Mouse (Mus musculus) limb, embryonic 14.5 days (tissue): ENCODE data around the gene Sync. TPM values are rescaled to one million over a fixed set of nuclear protein-coding genes. Genes with fewer than 3 reads are reported as not detected.

Source experiments
- ATAC-seq: fragments of 200-750 bp; cut with Nextera tagmentation; 2 replicates; pipeline ENCODE4 v1.8.0; 2017; ENCODE audit warnings: low read depth, moderate number of reproducible peaks, moderate TSS enrichment; ENCODE audit not compliant: low FRiP score
- DNase-seq: peaks from one replicate; pipeline ENCODE4 v3.0.0-alpha.2; 2015; ENCODE audit warnings: low spot score
- H3K27ac ChIP-seq: fragments of 300-500 bp; sonication (generic); replicated peaks from 2 replicates; pipeline ENCODE4 v1.5.1; 2014; ENCODE audit warnings: low read depth, mild to moderate bottlenecking, low read length, moderate library complexity, mixed read lengths
- H3K27me3 ChIP-seq: fragments of 300-500 bp; sonication (generic); 2 replicates; pipeline ENCODE4 v1.6.1; 2014; ENCODE audit warnings: low read length, mixed read lengths; ENCODE audit not compliant: control insufficient read depth, insufficient read depth
- H3K36me3 ChIP-seq: fragments of 300-500 bp; sonication (generic); 2 replicates; pipeline ENCODE4 v1.6.1; 2014; ENCODE audit warnings: mild to moderate bottlenecking, low read length, moderate library complexity, mixed read lengths; ENCODE audit not compliant: control insufficient read depth, insufficient read depth
- H3K4me1 ChIP-seq: fragments of 300-500 bp; sonication (generic); 2 replicates; pipeline ENCODE4 v1.6.1; 2014; ENCODE audit warnings: antibody characterized with exemption, low read length, mixed read lengths; ENCODE audit not compliant: control insufficient read depth, insufficient read depth
- H3K4me2 ChIP-seq: fragments of 300-500 bp; sonication (generic); replicated peaks from 2 replicates; pipeline ENCODE4 v1.6.1; 2014; ENCODE audit warnings: low read depth, mild to moderate bottlenecking, low read length, moderate library complexity; ENCODE audit not compliant: severe bottlenecking
- H3K4me3 ChIP-seq: fragments of 300-500 bp; sonication (generic); replicated peaks from 2 replicates; pipeline ENCODE4 v1.5.1; 2014; ENCODE audit warnings: low read length
- H3K9ac ChIP-seq: fragments of 300-500 bp; sonication (generic); 2 replicates; pipeline ENCODE4 v1.6.1; 2014; ENCODE audit warnings: mild to moderate bottlenecking, low read depth, low read length, moderate library complexity; ENCODE audit not compliant: severe bottlenecking
- H3K9me3 ChIP-seq: fragments of 300-500 bp; sonication (generic); 2 replicates; pipeline ENCODE4 v1.6.1; 2016; ENCODE audit warnings: low read length; ENCODE audit not compliant: control insufficient read depth
- POLR2A ChIP-seq: fragments of 200-500 bp; IDR thresholded peaks from 2 replicates; pipeline ENCODE4 v1.8.0; 2012; ENCODE audit warnings: inconsistent platforms, mild to moderate bottlenecking, moderate library complexity, borderline replicate concordance; ENCODE audit not compliant: insufficient read depth, insufficient read length; ENCODE audit errors: extremely low read depth
- WGBS: fragments of 180-500 bp; shearing (Covaris S2); extraction: QIAGEN DNeasy Blood & Tissue Kit; methylation state at CpG from one replicate; pipeline ENCODE4 v1.1.7; 2014; 5-methylcytosine and 5-hydroxymethylcytosine counted together
- polyA plus RNA-seq, 2 experiments: library from polyadenylated mRNA; depleted of rRNA in 1 of 2; stranded (reverse) in 1 of 2; unstranded in 1 of 2; fragments of >200 nt; fragmentation: Nextera tagmentation in 1 of 2; extraction: Ambion mirVana in 1 of 2; gene quantifications; 2 replicates each; pipeline versions ENCODE4 v1.2.1 to v1.2.3; 2012 to 2014

Gene Sync
- polyA plus RNA-seq, 2 experiments, result 5.3 to 6.1 TPM

DNA sequence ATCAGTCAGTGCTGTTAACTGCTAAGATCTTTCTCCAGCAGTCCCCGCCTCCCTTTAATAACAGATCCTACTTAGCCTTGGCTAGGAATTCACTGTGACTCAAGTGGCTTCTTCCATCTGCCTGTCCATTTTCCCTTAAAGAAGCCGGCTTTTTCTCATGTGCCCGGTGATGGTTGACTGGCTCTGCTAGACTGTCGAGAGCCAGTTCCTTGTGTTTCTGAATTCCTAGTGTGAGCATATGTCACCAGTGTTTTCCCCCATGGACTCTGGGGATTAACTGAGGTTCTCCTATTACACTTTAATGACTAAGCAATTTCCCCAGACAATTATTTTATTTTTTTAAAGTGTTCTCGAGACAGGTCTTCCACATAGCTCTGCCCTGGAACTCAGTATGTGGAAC is 16.0 kb downstream of the Sync start:
- ATAC-seq, result 0 out of 2 replicates have a peak, but pooled peaks have one; percentile 19
- no peak for TF ChIP-seq POLR2A
- no peaks in the 10 kb centered on the region for H3K4me1 ChIP-seq

GRCm38 (mm10) chr4:129303816-129304215 is 16.4 kb downstream of the Sync start:
- no peak for TF ChIP-seq POLR2A
- H3K36me3 ChIP-seq, result peaks cover 34% of the 10 kb centered on the region
- no peak overlapping the region for H3K9ac ChIP-seq
- no peaks in the 10 kb centered on the region for H3K27me3 ChIP-seq
- peaks cover 13% of the 10 kb centered on the region; the same call in 1 of the 2 replicates for H3K9me3 ChIP-seq
- DNase-seq (no peak), ATAC-seq (no peak; the same call in 1 of the 2 replicates)
- H3K4me2 ChIP-seq, result no peak overlapping the region
- H3K27ac ChIP-seq, result no peak overlapping the region
- H3K4me3 ChIP-seq, result no peak overlapping the region
- 87% methylated on average over 9 of the region's 9 CpGs for WGBS
- no peaks in the 10 kb centered on the region for H3K4me1 ChIP-seq

More for the DNA sequence above, 16.0 kb downstream of the Sync start:
- Histone ChIP-seq H3K27ac (no peak overlapping the region), H3K9me3 (peaks cover 13% of the 10 kb centered on the region; the same call in 1 of the 2 replicates), H3K36me3 (peaks cover 30% of the 10 kb centered on the region), H3K4me3 (no peak overlapping the region), H3K9ac (no peak overlapping the region), H3K4me2 (no peak overlapping the region), H3K27me3 (no peaks in the 10 kb centered on the region)
- no peak for DNase-seq
- 67% methylated on average over 5 of the region's 5 CpGs for whole genome bisulfite sequencing

GRCm38 (mm10) chr4:129304306-129304705 is 16.9 kb downstream of the Sync start:
- Histone ChIP-seq H3K36me3 (peaks cover 39% of the 10 kb centered on the region), H3K27me3 (no peaks in the 10 kb centered on the region), H3K9ac (no peak overlapping the region), H3K4me1 (no peaks in the 10 kb centered on the region), H3K9me3 (peaks cover 13% of the 10 kb centered on the region; the same call in 1 of the 2 replicates), H3K4me2 (no peak overlapping the region), H3K4me3 (no peak overlapping the region), H3K27ac (no peak overlapping the region)
- no peak for DNase-seq
- no peak for TF ChIP-seq POLR2A
- no peak for ATAC-seq
- 67% methylated on average over 1 of the region's 1 CpGs for WGBS

- ATAC-seq (no peak), DNase-seq (no peak)
- Histone ChIP-seq H3K36me3 (peaks cover 73% of the 10 kb centered on the region), H3K27me3 (no peaks in the 10 kb centered on the region), H3K4me3 (no peak overlapping the region), H3K9ac (no peak overlapping the region), H3K4me2 (no peak overlapping the region), H3K27ac (no peak overlapping the region), H3K4me1 (no peaks in the 10 kb centered on the region), H3K9me3 (no peaks in the 10 kb centered on the region)
- no peak for TF ChIP-seq POLR2A
- WGBS, result 89% methylated on average over 1 of the region's 1 CpGs
Observed at GRCm38 (mm10) chr4:129307936-129308335, 20.5 kb downstream of the Sync start.

DNA sequence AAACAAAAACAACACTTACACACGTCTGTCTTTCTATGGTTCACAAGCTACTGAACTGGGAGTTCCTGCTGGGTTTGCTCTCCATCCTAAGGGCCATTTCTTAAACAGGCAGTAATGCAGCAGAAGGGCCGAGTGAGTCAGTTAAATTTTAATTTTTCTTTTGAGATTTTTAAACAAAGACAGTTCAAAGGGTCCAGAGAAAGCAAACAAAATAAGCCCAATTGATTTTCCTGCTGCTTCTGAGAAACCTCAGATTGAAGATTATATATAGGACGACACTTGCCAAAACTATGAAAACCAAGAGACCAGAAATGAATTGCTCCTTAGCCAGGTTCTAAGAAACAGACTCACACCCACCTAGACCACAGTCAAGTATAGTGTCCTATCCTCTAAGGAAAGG is 26.5 kb downstream of the Sync start:
- TF ChIP-seq POLR2A, result no peak
- no peaks in the 10 kb centered on the region for H3K9me3 ChIP-seq
- peaks cover 96% of the 10 kb centered on the region for H3K36me3 ChIP-seq
- H3K4me1 ChIP-seq, result no peaks in the 10 kb centered on the region
- H3K27ac ChIP-seq, result no peak overlapping the region
- H3K4me3 ChIP-seq, result no peak overlapping the region
- DNase-seq (no peak), ATAC-seq (no peak)
- H3K9ac ChIP-seq, result no peak overlapping the region
- H3K27me3 ChIP-seq, result no peaks in the 10 kb centered on the region
- H3K4me2 ChIP-seq, result no peak overlapping the region
- 85% methylated on average over 3 of the region's 3 CpGs for WGBS

DNA sequence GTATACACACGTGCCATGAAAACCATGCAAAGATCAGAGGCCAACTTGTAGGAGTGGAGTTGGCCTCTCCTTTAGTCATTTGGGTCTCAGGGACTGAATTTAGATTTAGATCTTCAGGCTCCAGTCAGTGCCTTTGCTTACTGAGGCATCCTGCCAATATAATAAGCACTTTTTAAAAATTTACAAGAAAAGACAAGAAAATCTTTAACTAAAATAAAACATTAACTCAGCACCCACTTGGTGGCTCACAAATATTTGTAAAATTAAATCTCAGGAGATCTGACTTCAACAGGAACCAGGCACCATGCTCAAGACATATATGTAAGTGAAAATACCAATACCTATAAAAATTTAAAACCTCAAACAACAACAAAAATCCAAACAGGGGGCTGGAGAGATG is 33.5 kb downstream of the Sync start:
- Histone ChIP-seq H3K27ac (no peak overlapping the region), H3K4me1 (no peaks in the 10 kb centered on the region), H3K4me2 (no peak overlapping the region), H3K27me3 (no peaks in the 10 kb centered on the region), H3K36me3 (peaks cover 90% of the 10 kb centered on the region), H3K9ac (no peak overlapping the region), H3K9me3 (no peaks in the 10 kb centered on the region), H3K4me3 (no peak overlapping the region)
- WGBS, result 89% methylated on average over 1 of the region's 1 CpGs
- ATAC-seq (no peak), DNase-seq (no peak)
- TF ChIP-seq POLR2A, result no peak
